Mouse (Mus musculus) adrenal gland (tissue): ENCODE data around the gene Fut11.

Experiments
- intact Hi-C: fragments of 180-260 bp; cut with DNase I; formaldehyde crosslinking; loops from one replicate; pipeline ENCODE4 v1.15.1; 2025

Gene Fut11

GRCm38 (mm10) chr14:20713832-20714231, 19.1 kb downstream of the Fut11 start:
- intact Hi-C loops: no loop called here

DNA sequence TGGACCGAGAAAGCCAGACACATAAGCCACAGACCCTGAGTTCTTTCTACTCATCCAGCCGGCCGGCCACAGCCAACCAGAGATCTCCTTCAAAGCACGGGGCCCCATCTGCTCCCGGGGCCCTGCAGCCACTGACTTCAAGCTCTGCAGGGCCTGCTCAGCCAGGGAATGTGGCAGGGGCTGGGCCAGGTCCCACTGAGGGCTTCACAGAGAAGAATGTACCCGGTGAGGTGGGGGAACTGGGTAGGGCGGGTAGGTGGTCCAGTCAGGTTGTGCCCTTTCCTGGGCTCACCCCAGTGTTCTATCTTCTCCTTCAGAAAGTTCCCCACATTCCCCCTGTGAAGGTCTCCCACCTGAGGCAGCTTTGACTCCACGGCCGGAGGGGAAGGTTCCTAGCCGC, 23.7 kb downstream of the Fut11 start:
- intact Hi-C loops: no loop called here

- intact Hi-C loops: no loop called here
Observed at GRCm38 (mm10) chr14:20719767-20720166, 25.0 kb downstream of the Fut11 start.

GRCm38 (mm10) chr14:20721371-20721770, 26.6 kb downstream of the Fut11 start:
- intact Hi-C loops: no loop called here

- intact Hi-C loops: no loop called here
Observed at GRCm38 (mm10) chr14:20723006-20723405, 28.2 kb downstream of the Fut11 start.

DNA sequence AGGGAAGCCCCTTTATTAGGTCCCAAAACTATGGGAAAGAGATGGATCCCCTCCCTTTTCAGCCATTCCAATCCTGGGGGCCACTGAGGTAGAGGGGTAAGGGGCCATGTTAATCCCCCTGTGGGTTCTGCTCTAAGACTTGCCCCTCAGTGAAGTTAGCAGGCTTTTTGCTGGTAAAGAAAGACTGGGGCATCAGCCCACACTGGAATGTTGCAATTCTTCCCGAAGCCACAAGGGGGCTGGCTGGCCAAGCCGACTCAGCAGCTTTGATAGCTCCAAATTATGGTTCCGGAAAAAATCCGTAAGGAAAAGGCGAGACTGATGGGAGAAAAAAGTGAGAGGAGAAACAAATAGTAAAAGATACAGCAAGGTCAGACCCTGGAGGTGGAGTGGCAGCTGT, 29.3 kb downstream of the Fut11 start:
- intact Hi-C loops: no loop called here

DNA sequence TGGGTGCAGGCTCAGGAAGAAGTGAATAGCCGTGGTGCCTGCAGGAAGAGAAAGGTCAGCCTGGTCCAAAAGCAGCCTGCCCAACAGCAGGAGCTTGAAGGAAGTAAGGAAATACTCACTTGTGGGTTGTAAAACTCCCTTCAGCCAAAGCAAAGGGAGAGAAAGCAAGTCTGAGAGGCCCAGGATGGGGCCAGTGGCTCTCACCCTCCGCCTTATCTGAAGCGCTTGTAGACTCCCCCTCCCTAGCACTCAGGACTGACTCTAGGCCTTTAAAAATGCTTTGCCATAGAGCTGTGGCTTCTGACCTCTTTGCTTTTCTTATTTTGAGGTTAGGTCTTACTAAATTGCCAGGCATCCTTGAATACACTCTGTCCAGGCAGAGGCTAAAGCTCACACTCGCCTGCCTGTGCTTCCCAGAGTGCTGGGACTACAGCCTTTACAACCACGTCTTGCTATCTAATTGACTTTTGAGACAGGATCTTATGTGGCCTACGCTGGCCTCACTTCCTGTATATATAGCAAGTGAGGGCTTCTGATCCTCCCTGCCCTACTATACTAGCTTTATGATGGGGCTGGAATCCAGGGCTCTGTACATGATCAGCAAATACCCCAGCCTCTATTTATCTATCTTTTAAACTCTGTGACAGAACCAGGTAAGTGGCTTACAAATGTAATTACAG, 31.0 kb downstream of the Fut11 start:
- intact Hi-C loops: no loop called here

GRCm38 (mm10) chr14:20729871-20730270, 35.1 kb downstream of the Fut11 start:
- intact Hi-C loops: no loop called here

GRCm38 (mm10) chr14:20730853-20731602, 36.3 kb downstream of the Fut11 start:
- intact Hi-C loops: no loop called here

DNA sequence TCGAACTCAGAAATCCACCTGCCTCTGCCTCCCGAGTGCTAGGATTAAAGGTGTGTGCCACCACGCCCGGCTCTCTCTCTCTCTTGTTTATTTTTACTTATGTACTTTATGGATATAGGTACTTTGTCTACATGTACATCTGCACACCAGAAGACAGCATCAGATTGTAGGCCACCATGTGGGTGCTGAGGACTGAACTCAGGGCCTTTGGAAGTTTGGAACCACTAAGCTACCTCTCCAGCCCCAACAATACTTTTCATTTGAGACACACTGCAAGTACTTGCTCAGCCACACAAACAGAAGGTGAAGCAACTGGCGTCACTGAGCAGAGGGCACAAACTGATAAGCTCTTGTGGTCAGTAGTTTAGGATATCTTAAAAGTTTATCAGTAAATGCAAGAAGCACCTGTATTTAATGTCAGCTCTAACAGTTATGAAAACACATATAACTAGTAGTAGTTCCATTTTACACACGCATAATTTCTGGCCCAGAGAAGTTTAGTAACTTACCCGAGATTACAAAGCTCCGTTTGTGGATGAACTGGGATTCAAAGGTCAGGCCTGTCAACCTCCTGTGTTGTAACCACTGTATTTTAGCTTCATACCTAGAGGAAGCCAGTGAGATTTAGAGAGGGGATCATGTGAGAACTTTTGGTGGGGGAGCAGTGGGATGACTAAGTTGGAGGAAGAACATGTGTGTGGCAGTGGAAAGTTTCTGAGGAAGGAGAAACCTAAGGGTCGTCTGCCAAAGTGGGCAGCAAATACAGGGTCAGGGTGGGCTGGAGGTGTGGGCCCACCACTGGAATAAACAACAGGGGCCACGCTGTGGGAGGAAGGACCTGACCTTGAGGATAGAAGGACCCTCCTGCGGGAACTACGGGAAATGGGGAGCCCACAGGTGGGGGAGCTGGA, 38.5 kb downstream of the Fut11 start:
- intact Hi-C loops: no loop called here

- intact Hi-C loops: no loop called here
Observed at GRCm38 (mm10) chr14:20733952-20734774, 39.4 kb downstream of the Fut11 start, which contains the start of gene Ndst2. TSS of gene Ndst2 (minus strand) at chr14:20734562.

GRCm38 (mm10) chr14:20735052-20735451, 40.3 kb downstream of the Fut11 start:
- intact Hi-C loops: no loop called here

DNA sequence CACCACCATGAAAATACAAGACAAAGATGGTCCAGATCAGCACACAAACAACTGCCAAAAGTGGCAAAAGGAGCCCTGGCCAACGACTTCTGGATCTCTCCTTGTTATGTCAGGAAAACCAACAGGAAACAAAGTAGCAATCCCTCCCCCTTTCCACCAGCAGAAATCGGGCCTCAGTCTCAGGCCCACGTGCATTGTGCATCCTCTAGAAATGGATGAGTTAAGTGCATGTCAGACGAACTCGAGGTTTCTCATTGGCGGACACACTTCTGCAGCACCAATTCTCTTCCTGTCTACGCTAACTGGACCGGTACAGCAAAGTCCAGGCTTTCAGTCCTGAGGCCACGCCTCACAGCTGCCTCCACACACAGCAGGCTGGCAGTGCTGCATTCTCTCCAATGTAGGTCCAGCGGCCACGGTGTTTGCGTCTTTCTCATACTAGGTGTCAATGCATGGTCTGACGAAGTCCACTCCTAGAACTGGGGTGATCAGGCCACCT, 41.2 kb downstream of the Fut11 start:
- intact Hi-C loops: no loop called here

DNA sequence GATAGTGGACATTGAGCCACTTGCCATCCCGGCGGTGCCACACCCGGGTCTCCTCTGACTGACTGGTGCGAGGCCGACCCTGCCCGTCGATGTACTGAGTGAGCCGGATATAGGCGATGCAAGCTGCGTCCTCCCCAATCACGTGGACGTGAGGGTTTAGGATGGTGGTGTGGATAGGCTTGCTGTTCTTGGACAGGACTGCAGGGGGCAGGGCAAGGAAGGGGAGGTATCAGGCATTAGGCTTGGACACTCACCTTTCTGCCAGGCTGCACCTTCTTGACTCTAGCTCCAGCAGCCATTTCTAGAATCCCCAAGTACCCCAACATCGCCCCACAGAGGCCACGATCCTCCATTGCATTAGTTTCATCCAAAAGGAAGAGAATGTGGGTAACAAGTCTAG, 42.5 kb downstream of the Fut11 start:
- intact Hi-C loops: no loop called here

DNA sequence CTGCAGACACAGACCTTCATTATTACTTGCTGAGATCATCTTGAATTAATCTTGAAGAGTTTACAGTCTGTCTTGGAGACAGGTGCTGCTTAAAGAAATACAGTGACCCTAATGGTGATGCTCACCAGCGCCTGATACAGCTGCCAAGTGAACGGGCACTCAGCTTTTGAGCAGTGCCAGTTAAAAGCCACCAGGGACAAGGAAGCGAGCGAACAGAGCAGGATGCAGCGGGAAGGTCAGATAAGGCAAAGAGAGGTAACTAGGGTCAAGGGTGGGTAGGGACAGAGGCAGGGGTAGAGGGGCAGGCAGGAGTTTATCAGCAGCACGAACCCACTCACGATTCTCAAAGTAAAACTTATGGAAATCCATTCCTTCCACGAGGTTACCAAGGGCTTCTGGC, 43.7 kb downstream of the Fut11 start:
- intact Hi-C loops: no loop called here

DNA sequence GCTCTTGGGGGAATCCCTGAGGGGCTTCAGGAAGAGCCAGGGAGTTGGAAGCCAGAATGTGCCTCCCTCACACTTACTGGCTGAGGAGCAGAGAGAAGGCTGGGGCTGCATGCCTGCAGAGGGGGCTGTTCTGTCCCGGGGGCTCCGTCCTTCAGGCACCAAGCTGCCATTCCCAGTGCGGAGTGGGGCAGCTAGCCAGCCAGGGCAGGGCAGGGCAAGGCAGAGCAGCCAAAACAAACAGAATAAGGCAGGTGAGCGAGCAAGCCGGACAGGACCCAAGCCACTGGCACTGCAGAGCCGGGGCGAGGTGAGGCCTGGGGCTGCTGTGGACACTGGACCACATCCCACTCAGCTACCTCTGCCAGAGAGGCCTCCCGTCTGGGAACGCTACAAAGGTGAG, 46.5 kb downstream of the Fut11 start:
- intact Hi-C loops: no loop called here

GRCm38 (mm10) chr14:20743614-20744013, 48.8 kb downstream of the Fut11 start:
- intact Hi-C loops: no loop called here

DNA sequence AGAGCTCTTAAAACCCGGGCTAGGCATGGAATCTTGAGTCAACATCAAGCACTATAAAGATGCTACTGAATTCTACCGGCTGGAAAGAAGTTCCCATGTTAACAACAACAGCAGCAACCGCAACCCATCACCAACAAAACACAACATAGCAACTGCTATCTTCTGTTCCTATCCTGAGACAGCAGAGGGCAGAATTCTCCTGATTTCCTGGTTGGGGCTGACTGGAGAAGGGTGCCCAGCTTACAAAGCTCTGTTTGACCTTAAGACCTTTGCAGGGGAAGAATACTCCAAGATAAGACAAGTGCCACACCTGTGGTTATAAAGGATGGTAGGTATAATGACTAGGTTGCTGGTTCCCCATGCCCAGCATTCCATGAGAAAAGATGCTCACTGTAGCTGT, 52.2 kb downstream of the Fut11 start:
- intact Hi-C loops: no loop called here

GRCm38 (mm10) chr14:20748388-20748787, 53.6 kb downstream of the Fut11 start:
- intact Hi-C loops: no loop called here

GRCm38 (mm10) chr14:20749494-20750051, 54.8 kb downstream of the Fut11 start:
- intact Hi-C loops: loop anchor here (10.0 kb wide), 1 partner anchor 255 kb away; no protein-coding TSS in a partner anchor
